Mouse (Mus musculus) bone marrow macrophage, adult 2 months (primary cell): ENCODE measurements around the gene Abcd1.

ENCODE experiments used
- CTCF ChIP-seq: IDR thresholded peaks from 2 replicates; pipeline ENCODE4 v1.5.1; 2012; ENCODE audit warnings: low read depth, mild to moderate bottlenecking, low read length, moderate library complexity
- POLR2A ChIP-seq: IDR thresholded peaks from 2 replicates; pipeline ENCODE4 v1.6.1; 2012; ENCODE audit warnings: mild to moderate bottlenecking, low read depth, low read length, borderline replicate concordance

DNA sequence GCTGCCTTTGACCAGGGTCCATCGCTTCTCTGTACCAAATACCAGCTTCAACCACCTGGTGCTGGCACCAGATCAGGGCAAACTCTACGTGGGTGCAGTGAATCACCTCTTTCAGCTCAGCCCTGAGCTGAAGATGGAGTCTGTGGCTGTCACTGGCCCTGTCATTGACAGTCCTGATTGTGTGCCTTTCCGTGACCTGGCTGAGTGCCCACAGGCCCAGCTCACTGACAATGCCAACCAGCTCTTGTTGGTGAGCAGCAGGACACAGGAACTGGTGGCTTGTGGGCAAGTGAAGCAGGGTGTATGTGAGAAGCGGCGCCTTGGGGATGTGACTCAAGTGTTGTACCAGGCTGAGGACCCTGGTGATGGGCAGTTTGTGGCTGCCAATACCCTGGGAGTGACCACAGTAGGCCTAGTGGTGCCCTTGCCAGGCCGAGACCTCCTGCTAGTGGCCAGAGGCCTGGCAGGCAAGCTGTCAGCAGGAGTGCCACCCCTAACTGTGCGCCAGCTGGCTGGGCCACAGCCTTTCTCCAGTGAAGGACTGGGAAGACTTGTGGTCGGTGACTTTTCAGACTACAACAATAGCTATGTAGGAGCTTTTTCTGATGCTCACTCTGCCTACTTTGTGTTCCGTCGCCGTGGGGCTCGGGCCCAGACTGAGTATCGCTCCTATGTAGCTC lies 42.4 kb downstream of the Abcd1 start:
- no peak for TF ChIP-seq POLR2A
- no peak for TF ChIP-seq CTCF
